Mouse (Mus musculus) mature B cell (primary cell): ENCODE measurements around the gene Arl16.

Source experiments
- in situ Hi-C: fragments of 300-500 bp; cut with MboI; formaldehyde crosslinking; loops from 2 replicates; pipeline ENCODE4 v1.14.3; 2019

Gene Arl16

DNA sequence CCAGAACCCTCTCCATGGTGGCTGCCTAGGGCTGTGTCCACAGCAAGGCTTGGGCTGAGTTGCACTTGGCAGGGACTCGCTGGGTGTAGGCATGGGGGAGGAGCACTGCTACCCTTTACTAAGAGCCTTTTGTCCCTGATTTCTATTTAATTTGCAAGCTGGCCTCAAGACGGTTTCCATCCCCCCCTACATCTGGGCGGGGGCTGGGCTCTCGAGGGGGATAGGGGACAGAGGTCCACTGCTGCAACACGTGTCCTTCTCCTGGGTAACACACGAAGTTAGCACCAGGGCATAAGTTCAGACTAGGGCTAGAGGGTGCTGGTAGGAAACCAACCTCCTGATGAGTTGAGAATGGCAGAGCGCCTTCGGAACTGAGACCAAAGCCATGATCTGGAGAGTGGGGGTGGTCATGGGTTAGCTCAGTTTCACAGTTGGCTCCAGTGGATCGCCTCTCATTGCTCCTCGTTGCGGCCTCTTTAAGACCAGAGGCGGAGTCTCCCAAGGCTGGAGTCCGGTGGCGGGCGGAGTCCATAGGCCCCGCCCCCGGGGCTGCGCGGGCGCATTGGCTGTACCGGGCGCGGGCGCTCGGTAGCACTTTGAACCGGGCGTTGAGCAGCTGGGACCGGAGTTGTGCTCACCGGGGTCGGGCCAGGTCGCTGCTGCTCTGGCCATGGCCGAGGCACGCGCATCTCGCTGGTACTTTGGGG is 24.1 kb upstream of the Arl16 start, which contains the start of gene Slc25a10:
TSS of gene Slc25a10 (plus strand) at position 524 of the 707 bp plus-strand sequence.
- in situ Hi-C loops: no loop called here

DNA sequence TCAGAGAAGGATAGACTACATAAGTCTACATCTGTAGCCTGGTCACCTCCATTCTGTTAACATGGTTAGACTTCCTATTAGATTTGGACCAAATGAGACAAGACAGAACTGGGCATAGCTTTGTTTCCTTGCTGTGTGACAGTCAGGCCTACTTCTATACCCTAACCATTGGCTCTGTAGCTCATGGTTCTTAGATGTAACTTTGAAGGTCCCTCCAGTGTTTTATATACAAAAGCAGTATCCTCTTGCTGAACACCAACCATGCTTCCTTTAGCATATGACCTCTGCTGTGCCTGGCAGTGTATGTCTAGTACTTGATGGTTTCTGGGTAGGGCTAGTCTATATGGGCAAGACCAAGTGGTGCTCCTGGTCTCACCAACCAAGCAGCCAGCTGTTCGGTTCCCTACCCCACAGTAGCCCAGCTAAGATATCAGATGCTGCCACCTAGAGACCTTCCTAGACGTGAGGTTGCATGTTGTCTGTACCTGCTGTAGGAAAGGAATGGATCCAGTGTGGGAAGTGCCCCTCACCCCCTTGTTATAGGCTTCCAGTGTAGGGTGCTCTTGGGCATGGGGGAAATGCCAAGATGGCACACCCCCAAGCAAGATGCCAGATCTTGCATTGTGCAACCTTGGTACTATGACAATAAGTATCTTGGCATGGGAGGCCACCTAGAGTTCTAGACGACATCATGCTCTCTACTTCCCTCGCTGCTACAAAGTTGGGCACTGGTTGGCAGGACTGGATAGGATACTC is 23.1 kb upstream of the Arl16 start:
- in situ Hi-C loops: no loop called here

- in situ Hi-C loops: no loop called here
These were observed 21.8 kb upstream of the Arl16 start for GRCm38 (mm10) chr11:120489054-120489761.

DNA sequence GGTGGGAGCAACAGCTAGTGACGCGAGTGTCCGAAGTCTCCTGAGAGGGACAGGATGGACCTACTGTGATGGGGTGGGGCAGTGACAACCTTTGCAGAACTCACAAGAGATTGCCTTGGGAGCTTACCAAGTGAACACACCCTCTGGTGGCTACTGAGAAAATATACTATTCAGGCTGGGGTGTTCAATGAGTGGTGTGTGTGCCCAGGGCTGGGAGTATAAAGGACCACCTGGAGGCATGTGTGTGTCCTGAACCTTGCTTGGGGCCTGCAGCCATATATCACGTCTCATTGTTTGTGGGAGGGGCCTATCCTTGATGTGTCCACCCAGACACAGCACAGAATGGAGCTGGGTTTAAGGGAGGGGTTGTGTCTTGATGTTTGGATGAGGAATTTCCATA is 21.1 kb upstream of the Arl16 start:
- in situ Hi-C loops: no loop called here

DNA sequence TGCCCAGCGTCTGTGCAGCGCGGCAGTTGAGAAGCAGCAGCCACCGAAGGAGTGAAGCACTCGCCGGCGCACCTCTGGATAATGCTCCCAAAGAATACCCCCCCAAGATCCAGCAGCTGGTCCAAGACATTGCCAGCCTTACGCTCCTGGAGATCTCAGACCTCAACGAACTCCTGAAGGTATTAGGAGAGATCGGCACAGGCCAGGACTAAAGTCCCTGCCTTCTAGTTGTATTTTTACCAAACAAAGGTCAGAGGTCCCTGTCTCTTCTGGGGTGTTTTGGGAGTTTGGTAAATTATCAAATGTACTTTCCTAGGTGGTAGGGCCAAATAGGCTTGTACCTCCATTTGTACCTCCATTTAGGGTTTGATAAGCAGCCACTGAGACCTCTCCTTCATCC is 17.8 kb upstream of the Arl16 start:
- in situ Hi-C loops: no loop called here

DNA sequence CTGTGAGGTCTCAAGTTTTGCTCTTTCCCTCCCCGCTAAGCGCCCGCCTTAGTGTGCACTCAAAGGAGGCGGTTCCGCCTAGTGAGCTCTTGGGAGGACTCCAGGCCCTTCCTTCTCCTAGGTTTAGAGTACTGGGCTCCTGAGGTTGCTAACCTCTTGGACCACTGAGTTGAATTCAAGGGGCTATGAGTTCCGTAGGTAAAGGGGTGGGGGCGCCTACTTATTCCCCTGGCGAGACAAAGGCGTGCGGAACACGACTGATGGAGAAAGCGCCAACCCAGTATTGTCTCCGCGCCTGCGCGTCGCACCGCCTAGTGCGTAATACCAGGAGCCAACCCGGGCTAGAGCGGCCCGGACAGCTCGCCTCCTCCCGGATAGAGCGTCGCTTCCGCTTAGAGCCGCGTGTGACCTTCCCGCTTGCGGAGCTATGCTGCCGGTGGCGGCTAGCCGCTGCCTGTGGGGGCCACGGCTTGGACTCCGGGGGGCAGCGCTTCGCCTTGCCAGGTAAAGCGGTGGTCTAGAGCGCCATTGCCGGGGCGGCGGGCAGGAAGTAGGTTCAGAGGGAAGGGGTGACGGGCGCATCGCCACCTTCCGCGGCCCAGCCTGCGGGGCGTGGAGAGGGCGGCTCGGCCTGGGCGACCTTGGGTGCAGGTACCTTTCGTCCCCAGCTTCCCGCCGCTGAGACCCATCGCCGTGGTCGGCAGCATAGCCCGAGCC is 17.0 kb upstream of the Arl16 start, which contains the start of gene Mrpl12:
TSS of gene Mrpl12 (plus strand) at position 349 of the 717 bp plus-strand sequence.
- in situ Hi-C loops: no loop called here

GRCm38 (mm10) chr11:120483448-120483934 is 16.1 kb upstream of the Arl16 start:
- in situ Hi-C loops: no loop called here

DNA sequence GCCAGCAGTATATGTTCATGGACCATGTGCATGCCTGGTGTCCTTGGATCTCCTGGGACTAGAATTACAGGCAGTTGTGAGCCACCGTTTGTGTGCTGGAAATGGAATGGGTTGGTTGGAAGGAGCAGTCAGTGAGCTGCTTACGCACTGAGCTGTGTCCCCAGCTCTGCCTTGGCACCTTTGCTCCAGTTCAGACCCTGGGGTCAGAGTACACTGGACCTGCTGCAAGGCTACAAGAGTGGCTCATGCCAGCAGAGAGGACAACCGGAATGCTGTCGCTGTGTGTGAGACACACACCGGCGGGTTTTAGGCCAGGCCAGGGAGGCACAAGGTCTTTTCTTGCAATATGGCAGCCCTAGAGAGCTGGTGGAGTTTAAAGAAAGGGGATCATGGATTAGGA is 4.6 kb upstream of the Arl16 start:
- in situ Hi-C loops: no loop called here

DNA sequence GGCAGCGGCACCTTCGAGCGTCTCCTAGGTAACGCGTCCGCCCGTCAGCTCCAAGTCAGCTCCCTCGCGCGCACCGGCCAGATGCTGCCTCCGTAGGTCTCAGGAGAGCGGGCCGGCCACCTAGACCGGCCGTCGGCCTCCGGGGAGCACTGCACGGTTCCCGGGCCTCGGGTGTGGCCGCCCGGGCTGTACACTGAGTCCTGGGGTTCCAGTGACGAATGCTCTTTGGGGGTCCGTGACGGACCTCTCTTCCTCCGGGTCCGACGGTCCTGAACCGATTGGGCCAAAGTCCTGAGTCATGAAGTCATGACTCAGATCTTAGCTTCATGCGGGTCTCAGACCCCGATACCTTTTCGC is 307 bp upstream of the Arl16 start:
- in situ Hi-C loops: no loop called here

GRCm38 (mm10) chr11:120465521-120465920 is 1.9 kb downstream of the Arl16 start:
- in situ Hi-C loops: no loop called here

DNA sequence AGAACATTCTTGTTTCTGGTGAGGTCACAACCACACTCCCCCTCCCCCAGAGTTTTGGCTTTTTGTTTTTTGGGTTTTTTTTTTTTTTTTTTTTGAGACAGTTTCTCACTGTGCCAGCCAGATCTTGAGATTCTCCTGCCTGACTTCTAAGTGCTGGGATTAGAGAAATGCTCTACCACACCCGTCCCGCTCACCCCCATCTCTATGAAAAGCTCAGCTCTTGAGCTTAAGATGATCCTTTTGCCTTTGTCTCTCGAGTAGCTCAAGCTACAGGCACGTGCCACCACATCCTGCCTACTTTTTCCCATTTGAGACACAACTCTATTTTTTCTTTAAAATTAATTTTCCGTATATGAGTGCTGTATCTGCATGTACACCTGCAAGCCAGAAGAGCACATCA is 3.0 kb downstream of the Arl16 start:
- in situ Hi-C loops: no loop called here

DNA sequence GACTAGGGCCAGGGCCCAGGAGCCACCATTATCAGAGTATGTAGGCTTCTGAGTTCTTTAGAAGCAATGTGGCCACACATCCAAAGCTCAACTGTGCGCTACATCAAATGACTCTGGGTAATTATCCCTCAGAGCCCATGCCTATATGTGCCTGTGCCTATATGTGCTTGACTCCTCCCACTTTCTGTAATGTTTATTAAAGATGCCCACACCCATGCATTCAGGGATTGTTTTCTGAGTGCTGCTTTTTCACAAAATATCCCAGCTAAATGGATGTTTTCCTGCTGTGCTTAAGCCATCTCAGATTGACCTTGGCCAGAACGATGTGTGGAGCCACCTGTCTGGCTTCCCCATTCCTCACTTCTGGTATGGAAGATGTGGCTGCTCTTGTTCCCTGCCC is 3.9 kb downstream of the Arl16 start:
- in situ Hi-C loops: no loop called here

- in situ Hi-C loops: no loop called here
These were observed 8.4 kb downstream of the Arl16 start for GRCm38 (mm10) chr11:120458847-120459597.

DNA sequence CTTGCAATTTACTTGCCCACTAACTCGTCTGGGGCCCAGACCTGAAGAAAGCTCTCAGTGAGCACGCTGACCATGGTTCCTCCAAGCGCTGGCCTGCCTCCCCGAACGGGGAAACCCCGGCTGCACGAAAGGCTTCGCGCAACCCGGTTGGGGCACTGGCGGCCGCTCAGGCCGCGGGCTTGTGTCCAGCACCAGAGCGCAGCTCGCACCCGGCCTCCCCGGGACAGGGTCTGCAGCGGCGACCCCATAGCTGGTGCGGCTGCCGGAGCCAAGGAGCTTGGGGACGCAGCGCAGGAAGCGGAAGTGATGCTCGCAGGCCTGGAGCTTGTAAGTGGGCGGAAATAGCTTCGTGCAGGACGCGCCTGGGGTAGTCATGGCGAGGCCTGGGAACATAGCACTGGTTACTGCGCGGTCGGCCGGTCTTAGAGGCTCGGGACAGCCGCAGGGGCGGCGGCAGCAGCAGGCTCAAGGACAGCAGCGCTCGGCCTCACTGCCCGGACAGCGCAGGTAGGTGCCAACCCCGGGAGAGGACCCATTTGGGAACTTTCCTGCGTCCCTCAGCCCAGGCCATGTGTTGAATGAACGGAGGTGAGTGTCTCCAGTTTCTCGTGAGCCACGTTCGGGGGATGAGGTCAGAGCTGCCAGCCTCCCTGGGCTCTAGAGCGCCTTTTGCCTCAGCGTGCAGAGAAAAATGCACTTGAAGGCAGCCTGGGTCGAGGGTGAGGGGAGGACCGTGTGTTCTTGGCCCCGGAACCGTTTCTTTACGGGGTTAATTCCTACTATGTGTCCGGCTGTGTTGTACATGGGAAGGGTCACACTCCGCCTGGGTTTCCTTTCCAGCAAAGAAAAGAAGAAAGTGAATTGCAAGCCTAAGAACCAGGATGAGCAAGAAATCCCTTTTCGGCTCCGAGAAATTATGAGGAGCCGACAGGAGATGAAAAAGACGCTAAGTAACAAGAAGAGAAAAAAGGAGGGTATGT is 9.3 kb downstream of the Arl16 start, which contains the start of the genes Oxld1 and Ccdc137:
TSS of gene Oxld1 (minus strand) at position 297 of the 980 bp plus-strand sequence.
TSS of gene Ccdc137 (plus strand) at position 344 of the 980 bp plus-strand sequence.
- in situ Hi-C loops: no loop called here

- in situ Hi-C loops: no loop called here
These were observed 10.0 kb downstream of the Arl16 start for GRCm38 (mm10) chr11:120457370-120457769.

GRCm38 (mm10) chr11:120455413-120455812 is 12.0 kb downstream of the Arl16 start:
- in situ Hi-C loops: no loop called here

GRCm38 (mm10) chr11:120454965-120455364 is 12.4 kb downstream of the Arl16 start:
- in situ Hi-C loops: no loop called here

GRCm38 (mm10) chr11:120453306-120453705 is 14.1 kb downstream of the Arl16 start, which contains the start of gene Pde6g:
Gene Pde6g, minus strand, starts transcription at chr11:120453500.
- in situ Hi-C loops: no loop called here

GRCm38 (mm10) chr11:120452246-120452645 is 15.2 kb downstream of the Arl16 start:
- in situ Hi-C loops: no loop called here

- in situ Hi-C loops: no loop called here
These were observed 20.2 kb downstream of the Arl16 start for GRCm38 (mm10) chr11:120447179-120447578.
